Mouse (Mus musculus) midbrain, embryonic 11.5 days (tissue): ENCODE measurements around the gene Slc1a4. TPM values are rescaled to one million over a fixed set of nuclear protein-coding genes. Genes with fewer than 3 reads are reported as not detected.

Source experiments
- ATAC-seq: fragments of 200-750 bp; cut with Nextera tagmentation; 2 replicates; pipeline ENCODE4 v1.8.0; 2017; ENCODE audit warnings: moderate TSS enrichment, moderate library complexity; ENCODE audit not compliant: low FRiP score
- DNase-seq: peaks from one replicate; pipeline ENCODE4 v3.0.0; 2015; ENCODE audit warnings: low spot score; ENCODE audit errors: missing footprints
- H3K27ac ChIP-seq: fragments of 300-500 bp; sonication (generic); 2 replicates; pipeline ENCODE4 v1.5.1; 2014; ENCODE audit warnings: low read depth, low read length
- H3K27me3 ChIP-seq: fragments of 300-500 bp; sonication (generic); 2 replicates; pipeline ENCODE4 v1.6.1; 2014; ENCODE audit warnings: mild to moderate bottlenecking, low read length, moderate library complexity, mixed read lengths; ENCODE audit not compliant: control insufficient read depth, insufficient read depth
- H3K36me3 ChIP-seq: fragments of 300-500 bp; sonication (generic); 2 replicates; pipeline ENCODE4 v1.6.1; 2014; ENCODE audit warnings: mild to moderate bottlenecking, low read length, moderate library complexity, mixed read lengths; ENCODE audit not compliant: control insufficient read depth, insufficient read depth
- H3K4me1 ChIP-seq: fragments of 300-500 bp; sonication (generic); 2 replicates; pipeline ENCODE4 v1.6.1; 2014; ENCODE audit warnings: low read length; ENCODE audit not compliant: control insufficient read depth, insufficient read depth
- H3K4me2 ChIP-seq: fragments of 300-500 bp; sonication (generic); 2 replicates; pipeline ENCODE4 v1.6.1; 2014; ENCODE audit warnings: mild to moderate bottlenecking, moderate library complexity
- H3K4me3 ChIP-seq: fragments of 300-500 bp; sonication (generic); 2 replicates; pipeline ENCODE4 v1.5.1; 2014; ENCODE audit warnings: low read depth, low read length
- H3K9ac ChIP-seq: fragments of 300-500 bp; sonication (generic); 2 replicates; pipeline ENCODE4 v1.6.1; 2014; ENCODE audit warnings: low read length
- H3K9me3 ChIP-seq: fragments of 300-500 bp; sonication (generic); 2 replicates; pipeline ENCODE4 v1.6.1; 2016; ENCODE audit warnings: low read length; ENCODE audit not compliant: control insufficient read depth
- WGBS: fragments of 180-500 bp; shearing (Covaris S2); extraction: QIAGEN DNeasy Blood & Tissue Kit; methylation state at CpG from one replicate; pipeline ENCODE4 v1.1.7; 2014; 5-methylcytosine and 5-hydroxymethylcytosine counted together
- polyA plus RNA-seq: library from polyadenylated mRNA; unstranded; fragments of >200 nt; fragmentation: Nextera tagmentation; extraction: Ambion mirVana; gene quantifications from 2 replicates; pipeline ENCODE4 v1.2.1, GENCODE M21; 2014

Slc1a4 gene
- 20.2 and 21.0 TPM in 2 replicates for polyA plus RNA-seq

DNA sequence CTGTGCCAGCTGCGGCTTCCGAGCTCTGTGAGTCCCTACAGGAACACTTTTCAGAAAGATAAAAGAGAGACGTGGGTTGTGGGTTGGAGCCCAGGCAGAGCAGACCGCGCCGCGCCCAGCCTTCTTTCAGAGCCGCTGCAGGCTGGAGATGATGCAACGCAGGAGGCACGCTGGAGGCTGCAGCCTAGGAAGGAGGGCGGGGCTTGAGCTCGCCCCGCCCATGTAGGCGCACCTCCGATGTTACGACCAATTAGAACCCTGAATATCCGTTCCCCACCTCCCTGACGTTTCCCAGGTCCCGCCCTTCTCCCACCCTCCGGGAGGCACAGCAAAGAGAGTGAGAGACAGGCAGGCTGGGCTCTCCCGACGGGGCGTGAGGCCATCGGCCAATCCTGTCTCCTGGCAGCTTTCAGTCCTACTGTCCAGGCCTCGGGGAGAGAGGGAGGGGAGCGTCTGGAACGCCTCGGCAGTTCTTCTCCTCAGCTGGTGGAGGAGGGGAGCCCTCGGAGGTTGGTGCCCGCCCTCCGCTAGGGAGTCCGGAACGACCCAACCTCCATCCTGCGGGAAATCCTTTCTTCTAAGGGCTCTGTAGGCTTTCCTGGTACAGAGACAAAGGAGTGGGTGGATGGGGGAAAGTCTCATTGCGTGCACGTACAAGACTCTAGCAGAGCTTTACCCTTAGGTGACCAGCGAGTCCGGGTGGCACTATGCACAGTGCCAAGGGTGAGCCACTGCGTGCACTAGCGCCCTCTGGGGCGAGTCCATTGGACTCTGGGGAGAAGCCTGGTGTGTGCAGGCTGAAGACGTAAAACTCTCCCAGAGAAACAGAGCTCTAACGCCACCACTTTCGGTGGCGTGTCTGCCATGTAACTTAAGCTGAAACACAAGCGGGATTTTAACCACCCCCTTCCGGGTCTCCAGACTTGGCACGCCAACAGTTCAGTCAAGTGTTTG lies at the start of gene Slc1a4:
Gene Slc1a4, minus strand, starts transcription at position 153 of the 954 bp plus-strand sequence.
- peak within 1 kb of the TSS; percentile 81 for H3K27ac ChIP-seq
- WGBS, result under 1% methylated on average over 48 of the region's 48 CpGs
- peaks cover 9% of the 10 kb centered on the region; the same call in 1 of the 2 replicates for H3K4me1 ChIP-seq
- H3K36me3 ChIP-seq, result no peaks in the 10 kb centered on the region
- DNase-seq (peak; percentile 100), ATAC-seq (peak; percentile 99)
- H3K4me2 ChIP-seq, result peak within 1 kb of the TSS; percentile 79
- H3K27me3 ChIP-seq, result no peaks in the 10 kb centered on the region
- no peaks in the 10 kb centered on the region for H3K9me3 ChIP-seq
- H3K4me3 ChIP-seq, result peak within 1 kb of the TSS; percentile 69
- H3K9ac ChIP-seq, result peak within 1 kb of the TSS; percentile 74

GRCm38 (mm10) chr11:20380106-20380505 lies 47.6 kb upstream of the Slc1a4 start:
- no peaks in the 10 kb centered on the region for H3K9me3 ChIP-seq
- WGBS, result 84% methylated on average over 4 of the region's 4 CpGs
- no peak overlapping the region for H3K9ac ChIP-seq
- no peaks in the 10 kb centered on the region for H3K4me1 ChIP-seq
- no peak for ATAC-seq
- H3K4me3 ChIP-seq, result no peak overlapping the region
- H3K4me2 ChIP-seq, result no peak overlapping the region
- H3K27me3 ChIP-seq, result no peaks in the 10 kb centered on the region
- H3K36me3 ChIP-seq, result no peaks in the 10 kb centered on the region
- no peak for DNase-seq
- H3K27ac ChIP-seq, result no peak overlapping the region

- DNase-seq (no peak), ATAC-seq (no peak)
- Histone ChIP-seq H3K4me2 (no peak overlapping the region), H3K4me3 (no peak overlapping the region), H3K27me3 (no peaks in the 10 kb centered on the region), H3K9ac (no peak overlapping the region), H3K9me3 (no peaks in the 10 kb centered on the region), H3K27ac (no peak overlapping the region), H3K4me1 (no peaks in the 10 kb centered on the region), H3K36me3 (no peaks in the 10 kb centered on the region)
- 93% methylated on average over 7 of the region's 7 CpGs for whole genome bisulfite sequencing
These were observed 44.1 kb upstream of the Slc1a4 start for GRCm38 (mm10) chr11:20376642-20377041.

- Histone ChIP-seq H3K4me1 (no peaks in the 10 kb centered on the region), H3K27me3 (no peaks in the 10 kb centered on the region), H3K27ac (no peak overlapping the region), H3K36me3 (no peaks in the 10 kb centered on the region), H3K9me3 (no peaks in the 10 kb centered on the region), H3K9ac (no peak overlapping the region), H3K4me3 (no peak overlapping the region), H3K4me2 (no peak overlapping the region)
- ATAC-seq, result no peak
- DNase-seq, result no peak
- 81% methylated on average over 8 of the region's 8 CpGs for WGBS
These were observed 40.2 kb upstream of the Slc1a4 start for GRCm38 (mm10) chr11:20372616-20373211.

DNA sequence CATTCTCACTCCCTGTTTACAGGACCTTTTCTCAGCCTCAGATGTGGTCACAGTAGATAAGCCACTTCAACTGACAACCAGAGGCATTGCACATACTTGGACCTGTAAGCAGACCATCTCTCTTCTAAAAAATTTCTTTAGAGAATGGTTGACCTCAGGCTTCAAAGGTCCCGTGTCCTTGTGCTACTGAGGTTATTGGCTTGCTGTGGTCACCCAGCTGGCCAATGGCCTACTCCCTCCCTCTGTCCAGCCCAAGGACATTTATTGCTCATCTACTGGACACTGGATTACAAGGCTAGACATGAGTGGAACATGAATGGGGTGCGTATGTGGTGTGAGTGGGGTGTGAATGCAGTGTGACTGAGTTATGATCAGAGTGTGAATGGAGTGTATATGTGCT lies 38.0 kb upstream of the Slc1a4 start:
- WGBS, result 87% methylated on average over 2 of the region's 2 CpGs
- no peak overlapping the region for H3K27ac ChIP-seq
- no peaks in the 10 kb centered on the region for H3K27me3 ChIP-seq
- H3K9me3 ChIP-seq, result no peaks in the 10 kb centered on the region
- H3K4me3 ChIP-seq, result no peak overlapping the region
- DNase-seq (no peak), ATAC-seq (no peak)
- no peaks in the 10 kb centered on the region for H3K4me1 ChIP-seq
- H3K36me3 ChIP-seq, result no peaks in the 10 kb centered on the region
- no peak overlapping the region for H3K9ac ChIP-seq
- no peak overlapping the region for H3K4me2 ChIP-seq

DNA sequence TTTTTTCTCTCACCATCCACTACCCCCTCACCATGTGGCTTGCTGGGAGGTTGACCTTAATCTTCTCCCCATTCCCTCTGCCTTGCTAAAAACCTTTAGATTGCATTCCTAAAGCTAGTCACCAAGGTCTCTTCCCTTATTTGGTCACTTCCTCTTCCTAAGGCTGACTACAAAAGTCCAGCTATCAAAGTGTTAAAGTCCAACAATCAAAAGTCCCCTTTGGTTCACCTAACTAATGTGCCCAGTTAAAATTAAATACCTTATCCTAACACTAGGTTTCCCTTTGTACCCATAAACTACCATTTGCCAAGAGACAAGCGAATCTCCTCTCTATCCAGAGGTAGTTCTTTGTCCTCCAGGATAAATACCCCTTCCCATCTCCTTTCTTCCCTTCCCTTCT lies 33.9 kb upstream of the Slc1a4 start:
- no peak overlapping the region for H3K27ac ChIP-seq
- H3K9ac ChIP-seq, result no peak overlapping the region
- H3K4me3 ChIP-seq, result no peak overlapping the region
- H3K9me3 ChIP-seq, result no peaks in the 10 kb centered on the region
- WGBS, result 84% methylated on average over 1 of the region's 1 CpGs
- DNase-seq (no peak), ATAC-seq (no peak)
- H3K36me3 ChIP-seq, result no peaks in the 10 kb centered on the region
- H3K27me3 ChIP-seq, result no peaks in the 10 kb centered on the region
- H3K4me2 ChIP-seq, result no peak overlapping the region
- no peaks in the 10 kb centered on the region for H3K4me1 ChIP-seq

- H3K4me1 ChIP-seq, result no peaks in the 10 kb centered on the region; the same call in 1 of the 2 replicates
- H3K9me3 ChIP-seq, result no peaks in the 10 kb centered on the region
- H3K4me3 ChIP-seq, result no peak overlapping the region
- 70% methylated on average over 3 of the region's 3 CpGs for WGBS
- H3K4me2 ChIP-seq, result no peak overlapping the region
- no peak overlapping the region for H3K27ac ChIP-seq
- DNase-seq (no peak), ATAC-seq (no peak)
- no peaks in the 10 kb centered on the region for H3K27me3 ChIP-seq
- no peaks in the 10 kb centered on the region for H3K36me3 ChIP-seq
- no peak overlapping the region for H3K9ac ChIP-seq
These were observed 28.8 kb upstream of the Slc1a4 start for GRCm38 (mm10) chr11:20361354-20361753.

DNA sequence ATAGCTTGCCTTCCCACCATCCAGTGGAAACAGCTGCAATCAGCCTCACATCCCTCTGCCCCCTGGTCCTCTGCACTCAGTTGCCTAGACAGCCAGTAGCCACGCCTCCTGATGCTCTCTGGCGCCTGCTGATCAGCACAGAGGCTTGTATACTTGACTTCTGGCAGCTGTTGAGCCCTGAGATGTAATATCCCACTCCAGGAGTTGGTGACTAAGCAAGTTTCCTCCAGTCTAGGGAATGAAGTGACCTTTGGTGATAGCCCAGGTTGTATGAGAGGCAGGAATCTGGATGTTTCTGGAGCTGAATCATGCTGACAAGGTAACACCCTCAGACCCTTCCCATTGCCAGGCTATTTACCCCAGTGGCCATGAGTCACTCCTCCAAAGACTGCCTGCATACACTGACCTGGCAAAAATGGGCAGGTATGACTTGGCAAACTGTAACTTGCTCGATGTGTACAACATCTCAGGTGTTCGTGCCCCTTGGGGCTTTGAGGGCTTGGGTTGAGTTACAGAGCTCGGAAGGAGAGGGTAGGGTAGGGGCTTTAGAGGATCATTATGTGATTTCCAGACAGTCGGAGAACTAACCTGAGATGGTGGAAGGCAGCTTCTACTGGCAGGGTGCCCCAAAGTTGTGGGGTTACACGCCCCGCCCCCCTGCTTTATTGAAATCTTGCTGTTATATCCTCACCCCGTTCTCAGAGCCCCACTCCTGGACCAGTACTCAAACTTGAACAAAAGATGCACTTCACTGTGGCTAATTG lies 25.4 kb upstream of the Slc1a4 start:
- Histone ChIP-seq H3K27ac (no peak overlapping the region), H3K9ac (no peak overlapping the region), H3K36me3 (no peaks in the 10 kb centered on the region), H3K27me3 (no peaks in the 10 kb centered on the region), H3K4me1 (no peaks in the 10 kb centered on the region; the same call in 1 of the 2 replicates), H3K4me3 (no peak overlapping the region), H3K4me2 (no peak overlapping the region), H3K9me3 (no peaks in the 10 kb centered on the region)
- DNase-seq (no peak), ATAC-seq (0 out of 2 replicates have a peak, but pooled peaks have one; percentile 62)
- WGBS, result 55% methylated on average over 9 of the region's 9 CpGs
